Mouse (Mus musculus) lung, postnatal 36 days (tissue): ENCODE data around the gene Tmem185b.

ENCODE experiments used
- DNase-seq: peaks from one replicate; pipeline ENCODE4 v3.0.0; 2022; ENCODE audit warnings: mixed read lengths

The Tmem185b gene

GRCm38 (mm10) chr1:119503808-119504207 is 22.2 kb upstream of the Tmem185b start:
- peak; percentile 33 for DNase-seq

GRCm38 (mm10) chr1:119504260-119505062 is 21.5 kb upstream of the Tmem185b start, which contains the start of gene Ralb:
TSS of gene Ralb (minus strand) at chr1:119504794.
- peak; percentile 100 for DNase-seq

GRCm38 (mm10) chr1:119505951-119506350 is 20.0 kb upstream of the Tmem185b start:
- DNase-seq, result peak; percentile 34

GRCm38 (mm10) chr1:119508548-119508947 is 17.4 kb upstream of the Tmem185b start:
- DNase-seq, result peak; percentile 67

GRCm38 (mm10) chr1:119509474-119509873 is 16.5 kb upstream of the Tmem185b start:
- no peak for DNase-seq

GRCm38 (mm10) chr1:119510409-119510808 is 15.6 kb upstream of the Tmem185b start:
- DNase-seq, result no peak

GRCm38 (mm10) chr1:119510857-119511256 is 15.1 kb upstream of the Tmem185b start:
- DNase-seq, result no peak

- no peak for DNase-seq
Measured at GRCm38 (mm10) chr1:119518060-119518459, 7.9 kb upstream of the Tmem185b start.

- DNase-seq, result no peak
Measured at GRCm38 (mm10) chr1:119518786-119519185, 7.2 kb upstream of the Tmem185b start.

GRCm38 (mm10) chr1:119519286-119519685 is 6.7 kb upstream of the Tmem185b start:
- DNase-seq, result no peak

GRCm38 (mm10) chr1:119521029-119521428 is 4.9 kb upstream of the Tmem185b start:
- peak; percentile 82 for DNase-seq

- DNase-seq, result no peak
Measured at GRCm38 (mm10) chr1:119521681-119522080, 4.3 kb upstream of the Tmem185b start.

- DNase-seq, result peak; percentile 46
Measured at GRCm38 (mm10) chr1:119522726-119523125, 3.2 kb upstream of the Tmem185b start.

GRCm38 (mm10) chr1:119523369-119523768 is 2.6 kb upstream of the Tmem185b start:
- no peak for DNase-seq

- no peak for DNase-seq
Measured at GRCm38 (mm10) chr1:119523826-119524225, 2.1 kb upstream of the Tmem185b start.

GRCm38 (mm10) chr1:119525004-119525444 is 936 bp upstream of the Tmem185b start:
- DNase-seq, result peak; percentile 27

- DNase-seq, result no peak
Measured at GRCm38 (mm10) chr1:119530941-119531340, 5.0 kb downstream of the Tmem185b start.

- DNase-seq, result no peak
Measured at GRCm38 (mm10) chr1:119532165-119532564, 6.2 kb downstream of the Tmem185b start.

GRCm38 (mm10) chr1:119533093-119533805 is 7.3 kb downstream of the Tmem185b start:
- no peak for DNase-seq

- peak; percentile 39 for DNase-seq
Measured at GRCm38 (mm10) chr1:119534341-119534740, 8.4 kb downstream of the Tmem185b start.

GRCm38 (mm10) chr1:119536122-119536521 is 10.2 kb downstream of the Tmem185b start:
- no peak for DNase-seq

GRCm38 (mm10) chr1:119537651-119538050 is 11.7 kb downstream of the Tmem185b start:
- DNase-seq, result no peak

- no peak for DNase-seq
Measured at GRCm38 (mm10) chr1:119539252-119539651, 13.3 kb downstream of the Tmem185b start.
